Mouse (Mus musculus): ENCODE data around the gene Axdnd1. TPM values are rescaled to one million over a fixed set of nuclear protein-coding genes. Genes with fewer than 3 reads are reported as not detected.
A peak's percentile ranks its signal among the peaks of the same experiment; 100 is the strongest.

The Axdnd1 gene
- not detected for total RNA-seq (2021)
- long read RNA-seq, experiment 1: 0 reads
- long read RNA-seq, experiment 2: 0 reads

- peak; percentile 90 to 91 for DNase-seq
These were observed at the start of gene Axdnd1 for GRCm38 (mm10) chr1:156420671-156421297. TSS of gene Axdnd1 (minus strand) at chr1:156421159.

GRCm38 (mm10) chr1:156470557-156470956, 49.6 kb upstream of the Axdnd1 start:
- no peak for DNase-seq

- no peak for DNase-seq
These were observed 47.6 kb upstream of the Axdnd1 start for GRCm38 (mm10) chr1:156468576-156468975.

- peak in 1 of 2 experiments; percentile 15 for DNase-seq
These were observed 46.8 kb upstream of the Axdnd1 start for GRCm38 (mm10) chr1:156467655-156468255.

GRCm38 (mm10) chr1:156464963-156465362, 44.0 kb upstream of the Axdnd1 start:
- no peak for DNase-seq

GRCm38 (mm10) chr1:156463981-156464853, 43.3 kb upstream of the Axdnd1 start:
- DNase-seq: peak; percentile 41 to 51

GRCm38 (mm10) chr1:156462273-156462991, 41.5 kb upstream of the Axdnd1 start:
- no peak for DNase-seq

- no peak for DNase-seq
These were observed 40.1 kb upstream of the Axdnd1 start for GRCm38 (mm10) chr1:156461036-156461435.

GRCm38 (mm10) chr1:156460216-156460615, 39.3 kb upstream of the Axdnd1 start:
- DNase-seq: no peak

- DNase-seq: peak in 1 of 2 experiments; percentile 43
These were observed 38.7 kb upstream of the Axdnd1 start for GRCm38 (mm10) chr1:156459690-156460089.

GRCm38 (mm10) chr1:156458391-156459060, 37.6 kb upstream of the Axdnd1 start:
- DNase-seq: no peak

GRCm38 (mm10) chr1:156455005-156455758, 34.2 kb upstream of the Axdnd1 start:
- no peak for DNase-seq

GRCm38 (mm10) chr1:156454384-156454783, 33.4 kb upstream of the Axdnd1 start:
- DNase-seq: no peak

GRCm38 (mm10) chr1:156453876-156454275, 32.9 kb upstream of the Axdnd1 start:
- no peak for DNase-seq

- DNase-seq: no peak
These were observed 29.5 kb upstream of the Axdnd1 start for GRCm38 (mm10) chr1:156450478-156450877.

GRCm38 (mm10) chr1:156449691-156450090, 28.7 kb upstream of the Axdnd1 start:
- no peak for DNase-seq

- no peak for DNase-seq
These were observed 28.1 kb upstream of the Axdnd1 start for GRCm38 (mm10) chr1:156449089-156449488.

- no peak for DNase-seq
These were observed 24.1 kb upstream of the Axdnd1 start for GRCm38 (mm10) chr1:156445049-156445448.

- DNase-seq: peak in 1 of 2 experiments; percentile 14
These were observed 21.8 kb upstream of the Axdnd1 start for GRCm38 (mm10) chr1:156442776-156443175.

GRCm38 (mm10) chr1:156442266-156442665, 21.3 kb upstream of the Axdnd1 start:
- no peak for DNase-seq

- no peak for DNase-seq
These were observed 16.8 kb upstream of the Axdnd1 start for GRCm38 (mm10) chr1:156437726-156438125.
